Mouse (Mus musculus) left cerebral cortex, adult 2 months (tissue): ENCODE measurements around the gene Lmx1b. TPM values are rescaled to one million over a fixed set of nuclear protein-coding genes. Genes with fewer than 3 reads are reported as not detected.

Source experiments
- DNase-seq, 2 experiments: peaks; one replicate each; pipeline ENCODE4 v3.0.0; 2021 to 2022; ENCODE audit warnings: low spot score in 2 of 2, mixed read lengths in 1 of 2; ENCODE audit errors: extremely low spot score in 1 of 2
- H3K27ac ChIP-seq: fragments of 200-600 bp; 2 replicates; pipeline ENCODE4 v1.8.1; 2022
- H3K4me3 ChIP-seq: fragments of 200-600 bp; 2 replicates; pipeline ENCODE4 v1.8.1; 2022
- CTCF ChIP-seq: fragments of 200-600 bp; IDR thresholded peaks from 2 replicates; pipeline ENCODE4 v1.8.1; 2022; ENCODE audit warnings: antibody characterized with exemption, mild to moderate bottlenecking, moderate library complexity
- intact Hi-C: fragments of 180-260 bp; cut with DNase I; formaldehyde crosslinking; loops from one replicate; pipeline ENCODE4 v1.15.1; 2025
- total RNA-seq, 2 experiments: library from RNA; stranded (reverse); gene quantifications; 2 replicates each; pipeline ENCODE4 v1.2.3; 2021

The Lmx1b gene
- total RNA-seq, 2 experiments from 2014 or later, result 0.07 TPM; not detected in 1

DNA sequence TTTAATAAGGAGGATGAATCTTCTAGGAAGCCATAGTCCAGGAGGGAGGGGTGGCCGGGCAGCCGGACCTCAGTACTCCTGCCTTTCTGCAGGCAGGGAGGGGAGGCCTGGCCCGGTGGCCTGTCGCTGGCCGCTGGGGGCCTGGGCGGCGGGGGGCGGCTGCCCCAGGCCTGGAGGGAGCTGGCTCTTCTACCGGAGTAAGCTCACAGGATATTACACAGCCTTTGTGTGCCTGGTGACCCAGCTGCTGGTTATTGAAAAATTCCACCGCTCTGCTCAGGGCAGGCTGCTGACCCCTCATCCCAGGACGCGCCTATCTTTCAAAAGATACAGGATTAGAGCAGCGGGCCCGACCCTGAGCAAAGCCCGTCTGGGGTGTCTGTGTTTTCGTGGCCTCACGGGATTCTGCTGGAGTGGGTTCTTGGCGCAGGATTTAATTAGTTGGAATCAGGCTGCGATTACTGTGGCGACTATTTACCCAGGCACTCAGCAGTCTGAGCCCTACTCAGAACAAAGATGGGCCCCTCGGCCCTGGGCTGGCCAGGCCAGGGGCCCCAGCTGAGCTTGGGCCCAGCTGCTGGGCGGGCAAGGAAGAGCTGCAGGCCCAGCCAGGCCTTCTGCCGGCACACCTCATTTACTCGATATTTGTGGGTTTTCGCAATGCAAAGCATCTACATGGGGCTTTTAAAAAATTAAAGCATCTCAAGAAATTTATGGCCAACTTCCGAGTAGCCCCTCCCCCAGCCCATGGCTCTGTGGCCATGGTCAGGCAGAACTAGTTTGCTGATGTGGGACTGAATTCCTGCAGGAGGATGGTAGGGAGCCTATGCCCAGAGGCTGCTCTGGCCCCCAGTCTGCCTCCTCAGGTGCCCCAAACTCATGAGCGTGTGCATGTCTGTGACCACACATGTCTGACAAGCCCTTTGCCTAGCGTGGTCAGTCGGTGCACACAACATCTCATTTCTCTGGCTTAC, 55.1 kb downstream of the Lmx1b start:
- no peak overlapping the region for H3K4me3 ChIP-seq
- TF ChIP-seq CTCF, result no peak
- DNase-seq, result no peak
- no peak overlapping the region for H3K27ac ChIP-seq
- intact Hi-C loops, result no loop called here

DNA sequence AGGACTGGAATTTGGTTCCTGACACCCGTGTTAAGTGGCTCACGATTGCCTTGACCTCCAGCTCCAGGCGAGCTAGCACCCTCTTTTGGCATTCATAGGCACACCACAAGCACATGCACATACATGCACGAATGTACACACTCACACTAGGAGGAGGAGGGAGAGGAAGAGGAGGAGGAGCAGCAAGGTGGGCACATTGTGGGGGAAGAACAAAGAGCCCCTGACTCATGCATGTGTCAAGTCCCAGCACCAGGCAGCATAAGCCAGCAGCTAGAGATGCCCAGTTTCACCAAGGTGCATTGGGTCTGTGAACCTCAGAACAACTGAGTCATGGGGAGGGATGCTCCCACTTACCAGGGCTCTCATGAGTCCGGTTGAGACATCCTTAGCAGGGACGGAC, 56.5 kb downstream of the Lmx1b start:
- DNase-seq, result no peak
- no peak for TF ChIP-seq CTCF
- Histone ChIP-seq H3K4me3 (no peak overlapping the region), H3K27ac (no peak overlapping the region)
- intact Hi-C loops, result no loop called here

DNA sequence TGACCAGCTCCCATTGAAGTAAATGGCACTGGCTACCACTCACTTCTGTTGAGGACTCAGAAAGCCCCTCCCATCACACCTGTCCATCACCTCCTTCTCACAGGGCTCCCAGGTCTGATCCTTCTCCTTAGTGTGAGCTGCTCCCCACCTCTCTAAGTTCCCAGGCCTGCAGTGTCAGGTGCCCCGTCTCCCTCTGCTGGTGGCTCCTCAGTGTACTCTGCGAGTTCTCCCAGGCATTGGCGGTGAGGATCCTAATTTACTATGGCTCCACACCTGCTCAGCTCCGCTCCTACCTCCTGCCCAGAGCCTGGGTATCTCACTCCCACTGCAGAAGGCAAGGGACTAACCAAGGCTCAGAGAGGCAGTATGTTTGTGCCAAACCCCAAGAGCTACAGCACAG, 57.0 kb downstream of the Lmx1b start:
- Histone ChIP-seq H3K27ac (no peak overlapping the region), H3K4me3 (no peak overlapping the region)
- DNase-seq, result peak in 1 of 2 experiments; percentile 37
- intact Hi-C loops, result no loop called here
- peak; percentile 49 for TF ChIP-seq CTCF

DNA sequence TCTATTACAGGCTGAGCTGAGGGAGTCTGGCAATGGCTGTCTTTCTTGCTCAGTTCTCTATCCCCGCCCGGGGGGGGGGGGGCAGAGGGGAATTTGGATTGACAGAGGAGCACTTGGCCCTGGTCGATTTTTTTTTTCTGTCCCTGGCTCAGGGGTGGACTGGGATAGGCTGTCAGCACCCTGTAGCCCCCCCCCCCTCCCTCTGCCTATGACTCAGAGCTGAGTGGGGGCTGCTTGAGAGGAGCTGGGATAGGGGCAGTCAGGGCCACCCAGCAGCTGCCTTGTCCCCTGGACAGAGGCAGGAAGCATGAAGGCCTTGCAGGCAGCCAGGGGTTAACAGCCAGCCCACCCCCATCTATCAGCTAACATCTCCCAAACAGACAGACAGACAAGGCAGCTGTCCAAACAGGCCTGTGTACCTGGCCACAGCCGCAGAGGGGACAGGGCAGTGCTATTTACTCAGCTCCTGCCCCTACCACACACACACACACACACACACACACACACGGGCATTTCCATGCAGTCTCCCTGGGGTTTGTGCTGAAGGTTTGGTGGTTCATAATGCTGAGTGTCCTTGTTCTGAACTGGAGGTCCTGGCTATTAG, 57.8 kb downstream of the Lmx1b start:
- H3K4me3 ChIP-seq, result no peak overlapping the region
- intact Hi-C loops, result no loop called here
- no peak for DNase-seq
- no peak for TF ChIP-seq CTCF
- no peak overlapping the region for H3K27ac ChIP-seq

DNA sequence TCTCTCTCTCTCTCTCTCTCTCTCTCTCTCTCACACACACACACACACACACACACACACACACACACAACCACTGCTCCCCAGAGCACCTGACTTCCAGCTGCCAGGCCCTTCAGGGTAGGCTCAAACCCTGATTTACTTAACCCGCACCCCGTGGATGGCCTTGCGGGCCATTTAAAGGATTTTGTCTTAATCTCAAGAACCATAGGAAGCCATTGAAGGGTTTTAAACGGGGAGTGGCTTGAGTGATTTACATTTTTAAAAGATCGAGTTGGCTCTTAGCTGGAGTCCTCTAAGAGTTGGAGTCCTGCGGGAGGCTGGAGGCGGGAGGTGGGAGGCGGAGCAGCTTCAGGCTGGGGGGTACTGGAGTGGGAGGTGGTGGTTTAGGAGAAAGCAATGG, 58.4 kb downstream of the Lmx1b start:
- DNase-seq, result no peak
- Histone ChIP-seq H3K4me3 (no peak overlapping the region), H3K27ac (no peak overlapping the region)
- TF ChIP-seq CTCF, result no peak
- intact Hi-C loops, result no loop called here

DNA sequence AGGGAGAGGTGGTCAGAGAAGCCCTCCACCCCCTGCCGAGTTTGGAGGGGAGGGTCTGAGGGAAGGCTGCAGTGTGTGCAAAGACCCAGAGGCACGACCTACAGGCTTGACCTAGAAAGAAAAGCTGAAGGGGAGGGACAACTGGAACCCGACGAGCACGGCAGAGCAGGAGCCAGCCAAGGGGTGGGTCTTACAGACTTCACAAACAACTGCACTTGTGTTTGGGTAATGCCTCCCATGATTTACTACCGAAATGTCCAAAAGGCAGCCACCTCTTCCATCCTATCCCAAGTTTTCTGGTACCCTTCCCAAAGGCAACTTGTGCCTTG, 58.9 kb downstream of the Lmx1b start:
- DNase-seq, result no peak
- no peak overlapping the region for H3K4me3 ChIP-seq
- TF ChIP-seq CTCF, result no peak
- intact Hi-C loops, result no loop called here
- no peak overlapping the region for H3K27ac ChIP-seq

DNA sequence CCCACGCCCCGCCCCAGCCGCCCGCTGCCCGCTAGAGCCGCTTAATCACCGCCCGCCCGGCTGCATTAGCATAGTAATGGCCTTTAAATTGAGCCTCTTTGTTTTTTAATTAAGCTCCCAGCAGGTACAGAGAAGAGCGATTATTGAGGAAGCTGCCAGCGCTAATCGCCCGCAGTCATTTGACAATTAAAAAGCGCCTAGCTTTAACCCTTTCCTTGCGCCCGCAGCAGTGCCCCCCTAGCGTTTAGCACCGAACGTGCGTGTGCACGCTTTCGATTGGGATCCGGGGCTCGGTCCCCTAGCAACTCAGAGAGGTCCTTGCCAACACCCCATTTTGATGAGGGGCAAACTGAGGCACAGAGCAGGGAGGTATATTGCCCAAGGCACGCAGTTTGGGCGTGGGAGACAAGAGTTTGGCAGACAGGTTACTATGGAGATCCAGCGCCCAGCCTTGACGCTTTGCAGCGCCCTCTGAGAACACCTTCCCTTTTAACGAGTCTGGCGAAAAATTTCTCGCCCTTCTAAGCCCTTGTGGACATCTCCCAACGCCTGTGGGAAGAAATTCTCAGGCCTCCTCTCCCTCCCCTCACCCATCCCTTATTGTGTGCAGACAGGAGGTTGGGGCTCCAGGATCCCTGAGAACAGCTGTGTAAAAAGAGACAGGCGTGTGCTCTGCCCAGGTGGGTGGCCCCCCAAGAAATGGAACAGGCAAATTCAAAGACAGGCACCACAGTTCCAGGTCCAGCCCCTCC, 59.4 kb downstream of the Lmx1b start:
- H3K4me3 ChIP-seq, result peak overlapping the region; percentile 43
- peak in 1 of 2 experiments; percentile 29 for DNase-seq
- H3K27ac ChIP-seq, result no peak overlapping the region
- peak; percentile 11; the same call in 1 of the 2 replicates for TF ChIP-seq CTCF
- intact Hi-C loops, result no loop called here

DNA sequence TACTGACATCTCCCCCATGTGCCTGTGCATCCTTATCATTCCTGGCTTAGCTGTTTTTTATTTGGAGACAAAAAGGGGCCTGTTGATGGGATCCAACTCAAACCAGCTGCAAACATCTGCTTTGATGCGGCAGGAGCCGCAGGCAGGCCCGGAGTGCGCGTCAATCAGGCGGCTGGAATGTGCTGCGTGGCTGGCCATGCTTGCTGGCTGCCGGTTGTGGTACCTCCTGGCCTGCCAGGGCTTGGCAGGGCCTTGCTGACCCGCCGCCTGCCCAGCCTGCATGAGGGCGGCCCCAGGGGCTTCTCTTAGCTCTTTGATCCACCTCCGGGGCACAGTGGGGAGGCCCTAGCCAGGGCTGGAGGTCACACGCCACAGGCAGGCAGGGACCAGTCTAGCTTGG, 64.9 kb downstream of the Lmx1b start:
- intact Hi-C loops, result no loop called here
- DNase-seq, result no peak
- Histone ChIP-seq H3K27ac (no peak overlapping the region), H3K4me3 (no peak overlapping the region)
- no peak for TF ChIP-seq CTCF

DNA sequence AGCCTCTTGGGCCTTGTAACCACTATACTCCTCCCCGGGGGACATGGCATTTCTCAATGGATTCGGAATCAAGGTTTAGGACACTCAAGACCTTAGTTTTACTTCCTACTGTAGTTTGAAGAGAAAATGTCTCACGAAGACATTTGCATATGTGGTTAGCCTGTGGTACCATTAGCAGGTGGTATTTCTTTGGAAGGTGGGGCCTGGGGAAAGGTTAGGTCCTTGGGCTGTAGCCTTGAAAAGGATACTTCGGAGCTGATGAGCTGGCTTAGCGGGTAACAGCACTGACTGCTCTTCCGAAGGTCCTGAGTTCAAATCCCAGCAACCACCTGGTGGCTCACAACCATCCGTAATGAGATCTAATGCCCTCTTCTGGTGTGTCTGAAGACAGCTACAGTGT, 67.2 kb downstream of the Lmx1b start:
- intact Hi-C loops, result no loop called here
- H3K4me3 ChIP-seq, result no peak overlapping the region
- no peak overlapping the region for H3K27ac ChIP-seq
- no peak for TF ChIP-seq CTCF
- no peak for DNase-seq

DNA sequence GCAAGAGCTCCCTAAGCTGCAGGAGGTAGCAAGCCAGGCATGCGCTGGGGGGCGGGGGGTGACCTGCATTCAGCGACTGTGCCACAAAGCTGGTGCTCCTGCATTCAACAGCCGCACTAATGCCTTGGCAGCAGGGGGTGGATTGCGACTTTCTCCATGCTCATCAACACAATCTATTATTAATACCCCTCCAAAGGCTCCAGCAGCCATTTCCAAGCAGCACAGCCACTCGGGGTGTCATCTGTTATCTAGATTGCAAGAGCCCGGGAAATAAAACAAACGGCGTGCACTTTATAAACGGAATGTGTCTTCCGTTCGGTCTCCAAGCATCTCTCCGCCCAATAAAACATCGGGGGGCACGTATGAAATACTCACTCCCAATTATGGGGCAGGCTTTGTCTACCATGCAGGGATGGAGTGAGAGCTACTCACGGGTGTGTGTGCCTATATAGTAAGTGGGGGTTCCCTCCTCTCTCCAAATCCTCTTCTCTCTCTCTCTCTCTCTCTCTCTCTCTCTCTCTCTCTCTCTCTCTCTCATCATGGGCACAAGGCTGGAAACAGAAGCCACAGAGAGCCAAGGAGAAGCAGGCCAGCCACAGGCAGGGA, 69.0 kb downstream of the Lmx1b start:
- no peak for DNase-seq
- H3K4me3 ChIP-seq, result no peak overlapping the region
- intact Hi-C loops, result no loop called here
- TF ChIP-seq CTCF, result no peak
- H3K27ac ChIP-seq, result no peak overlapping the region

DNA sequence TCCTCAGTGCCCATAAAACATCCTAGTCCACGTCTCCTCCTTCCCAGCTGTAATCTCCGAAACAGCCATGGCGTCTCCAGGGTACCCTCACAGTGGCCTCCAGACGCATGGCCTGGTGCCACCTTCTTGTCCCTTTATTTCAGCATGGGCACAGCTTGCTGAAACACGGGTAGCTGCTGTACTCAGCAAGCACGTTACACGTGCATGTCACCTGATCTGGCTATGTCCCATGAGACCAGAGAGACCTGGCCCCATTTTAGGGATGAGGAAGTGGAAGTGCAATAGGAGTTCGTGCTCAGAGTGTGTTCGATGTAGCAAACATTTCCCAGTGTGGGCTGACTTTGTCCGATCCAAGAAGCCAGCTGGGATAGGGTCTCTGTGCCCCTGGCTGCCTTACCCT, 70.6 kb downstream of the Lmx1b start:
- Histone ChIP-seq H3K4me3 (no peak overlapping the region), H3K27ac (no peak overlapping the region)
- intact Hi-C loops, result loop anchor here (5.0 to 10.0 kb wide), 2 partner anchors 73 to 165 kb away; partner anchors contain the start of gene Lmx1b
- TF ChIP-seq CTCF, result no peak
- DNase-seq, result no peak
